Mouse (Mus musculus) MEL (cell line): ENCODE data around the gene Ddn.

Experiments
- BHLHE40 ChIP-seq: IDR thresholded peaks from 2 replicates; pipeline ENCODE4 v1.6.1; 2012; ENCODE audit warnings: low read depth, mild to moderate bottlenecking, inconsistent platforms, low read length, improper control_type of control experiment, borderline replicate concordance
- CTCF ChIP-seq, 3 experiments: IDR thresholded peaks in 2 of 3; conservative IDR thresholded peaks in 1 of 3; 2 replicates each; pipeline ENCODE4 v1.5.1; 2011 to 2012; ENCODE audit warnings: low read length in 3 of 3, low read depth in 2 of 3, mild to moderate bottlenecking in 2 of 3, improper control_type of control experiment in 1 of 3, inconsistent platforms in 1 of 3, mixed read lengths in 1 of 3, moderate library complexity in 1 of 3; ENCODE audit not compliant: control insufficient read depth in 1 of 3, insufficient read depth in 1 of 3, poor library complexity in 1 of 3, severe bottlenecking in 1 of 3
- EP300 ChIP-seq, 2 experiments: IDR thresholded peaks; 2 replicates each; pipeline ENCODE4 v1.6.1; 2011; ENCODE audit warnings: improper control_type of control experiment in 2 of 2, low read length in 2 of 2, low read depth in 1 of 2, mild to moderate bottlenecking in 1 of 2
- HCFC1 ChIP-seq: IDR thresholded peaks from 2 replicates; pipeline ENCODE4 v1.6.1; 2012; ENCODE audit warnings: low read depth, mild to moderate bottlenecking, inconsistent platforms, low read length, improper control_type of control experiment, moderate library complexity
- MYB ChIP-seq: IDR thresholded peaks from 2 replicates; pipeline ENCODE4 v1.6.1; 2011; ENCODE audit warnings: mild to moderate bottlenecking, low read depth, low read length, improper control_type of control experiment
- RAD21 ChIP-seq: IDR thresholded peaks from 2 replicates; pipeline ENCODE4 v1.6.1; 2011; ENCODE audit warnings: mild to moderate bottlenecking, low read depth, low read length, improper control_type of control experiment
- RCOR1 ChIP-seq: IDR thresholded peaks from 2 replicates; pipeline ENCODE4 v1.6.1; 2012; ENCODE audit warnings: low read depth, mild to moderate bottlenecking, inconsistent platforms, low read length, improper control_type of control experiment
- SMC3 ChIP-seq: IDR thresholded peaks from 2 replicates; pipeline ENCODE4 v1.6.1; 2011; ENCODE audit warnings: low read depth, low read length, improper control_type of control experiment
- TCF12 ChIP-seq: IDR thresholded peaks from 2 replicates; pipeline ENCODE4 v1.6.1; 2014; ENCODE audit warnings: low read depth, mild to moderate bottlenecking, inconsistent platforms, low read length, improper control_type of control experiment, moderate library complexity

GRCm38 (mm10) chr15:98771813-98772425 lies 37.4 kb downstream of the Ddn start:
- TF ChIP-seq CTCF (IDR thresholded peaks at IDR 0.05 in 2 of 3, conservative IDR thresholded peaks at IDR 0.05 in 1 of 3; ENCODE audit: control insufficient read depth in 1 of 3, insufficient read depth in 1 of 3, low read depth in 2 of 3, low read length in 3 of 3, poor library complexity in 1 of 3, severe bottlenecking in 1 of 3) (no peak), EP300 (IDR thresholded peaks at IDR 0.05; ENCODE audit: low read depth in 1 of 2, low read length in 2 of 2) (peak in 1 of 2 experiments; percentile 11; a peak in 1 of 4 replicates), TCF12 (no peak), MYB (no peak), RCOR1 (peak; percentile 52), BHLHE40 (no peak), HCFC1 (0 out of 2 replicates have a peak, but pooled peaks have one; percentile 7), SMC3 (no peak), RAD21 (no peak)
